Mouse (Mus musculus) v-Abl transformed pro-B cells (cell line): ENCODE data around the gene Tmem94.

Experiments used
- in situ Hi-C, 2 experiments: fragments of 400-800 bp; cut with MboI; formaldehyde crosslinking; loops; one replicate each; pipeline ENCODE4 v1.15.1; 2025; ENCODE audit not compliant: unreplicated experiment in 2 of 2

Gene Tmem94

DNA sequence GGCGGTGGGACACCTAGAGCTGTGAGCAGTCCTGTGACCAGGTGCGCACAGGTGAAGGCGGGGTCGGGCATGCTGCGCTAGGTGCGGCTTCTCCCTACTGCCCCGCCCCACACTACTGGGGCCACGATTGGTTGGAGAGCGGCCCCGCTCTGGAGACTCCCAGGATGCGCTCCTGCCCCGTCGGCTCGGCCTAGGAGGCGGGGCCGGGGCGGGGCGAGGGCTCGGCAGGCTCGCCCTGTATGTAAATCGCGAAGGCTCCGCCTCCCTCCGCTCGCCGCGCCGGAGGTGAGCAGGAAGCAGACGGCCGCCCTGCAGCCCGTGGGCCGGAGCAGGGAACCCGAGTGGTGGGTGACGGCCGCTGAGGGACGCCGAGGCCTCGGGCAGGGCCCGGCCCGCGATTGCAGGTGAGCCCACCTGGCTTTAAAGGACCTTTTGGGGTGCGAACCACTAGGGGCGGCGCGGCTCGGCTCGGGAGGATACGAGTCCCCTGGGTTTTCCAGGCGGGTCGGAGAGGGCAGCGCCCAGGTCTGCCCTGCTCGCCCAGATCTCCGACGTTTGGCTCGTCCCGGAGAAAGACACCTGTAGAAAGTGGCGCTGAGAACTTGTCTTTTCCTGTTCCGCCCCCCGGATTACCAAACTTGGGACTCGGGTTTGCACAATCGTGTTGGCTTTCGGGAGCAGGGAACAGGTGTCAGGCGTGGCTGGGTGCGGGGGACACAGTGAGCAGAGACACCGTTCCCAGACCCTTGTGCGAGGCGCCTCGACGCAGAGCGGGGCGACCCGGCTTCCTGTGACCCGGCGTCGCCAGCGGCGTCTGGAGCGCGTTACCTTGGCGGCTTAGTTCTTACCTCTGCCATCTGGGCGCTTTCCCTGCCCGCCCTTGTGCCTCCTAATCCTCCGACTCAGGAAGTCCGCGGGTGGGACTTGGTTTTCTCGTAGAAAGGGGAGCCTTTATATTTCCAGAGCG lies 58.8 kb downstream of the Tmem94 start, which contains the start of gene Llgl2:
TSS of gene Llgl2 (plus strand) at position 276 of the 967 bp plus-strand sequence.
- in situ Hi-C loops: loop anchor here in 1 of 2 experiments (25.0 kb wide), 1 partner anchor 462 kb away; the partner anchor contains the start of gene Hid1

DNA sequence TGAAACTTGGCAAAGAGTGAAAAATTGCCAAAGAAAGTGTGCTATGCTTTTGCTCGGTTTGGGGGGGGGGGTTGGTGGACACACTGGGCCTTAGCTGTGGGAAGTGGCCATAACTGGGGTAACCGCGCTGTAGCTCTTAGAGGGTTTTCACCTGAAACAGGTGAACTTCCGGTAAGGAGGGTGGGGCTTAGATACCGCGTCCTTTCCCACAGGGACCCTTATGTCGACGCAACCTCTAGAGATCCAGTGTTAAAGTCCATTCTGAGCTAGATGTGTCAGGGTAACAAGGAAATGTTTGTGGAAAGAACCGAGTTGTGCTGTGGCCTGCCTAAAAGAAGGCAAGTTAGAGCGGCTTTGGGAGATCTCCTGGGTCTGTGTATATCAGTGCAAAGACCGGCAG lies 59.6 kb downstream of the Tmem94 start:
- in situ Hi-C loops: loop anchor here in 1 of 2 experiments (25.0 kb wide), 1 partner anchor 463 kb away; the partner anchor contains the start of gene Hid1

GRCm38 (mm10) chr11:115826487-115826886 lies 61.3 kb downstream of the Tmem94 start:
- in situ Hi-C loops: no loop called here

- in situ Hi-C loops: no loop called here
Observed at GRCm38 (mm10) chr11:115827624-115828023, 62.4 kb downstream of the Tmem94 start.

DNA sequence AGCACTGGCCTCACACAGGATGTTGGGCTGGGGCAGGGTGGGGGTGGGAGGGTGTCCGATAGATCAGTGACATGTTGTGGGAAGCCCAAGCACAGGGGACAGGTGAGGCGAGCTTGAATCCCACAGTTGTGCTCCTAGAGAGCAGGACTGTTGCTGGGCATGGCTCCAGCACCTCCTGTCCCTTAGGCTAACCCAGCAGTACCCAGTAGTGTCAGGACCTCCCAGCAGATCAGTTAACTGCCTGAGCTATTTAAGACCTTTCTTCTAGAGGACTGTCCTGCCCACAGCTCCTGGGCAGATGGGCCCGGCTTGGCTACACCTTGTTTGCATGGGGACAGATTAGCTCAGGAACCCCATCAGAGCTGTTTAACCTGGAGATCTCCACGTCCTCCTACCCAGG lies 63.8 kb downstream of the Tmem94 start:
- in situ Hi-C loops: no loop called here

GRCm38 (mm10) chr11:115830550-115831325 lies 65.5 kb downstream of the Tmem94 start:
- in situ Hi-C loops: no loop called here

DNA sequence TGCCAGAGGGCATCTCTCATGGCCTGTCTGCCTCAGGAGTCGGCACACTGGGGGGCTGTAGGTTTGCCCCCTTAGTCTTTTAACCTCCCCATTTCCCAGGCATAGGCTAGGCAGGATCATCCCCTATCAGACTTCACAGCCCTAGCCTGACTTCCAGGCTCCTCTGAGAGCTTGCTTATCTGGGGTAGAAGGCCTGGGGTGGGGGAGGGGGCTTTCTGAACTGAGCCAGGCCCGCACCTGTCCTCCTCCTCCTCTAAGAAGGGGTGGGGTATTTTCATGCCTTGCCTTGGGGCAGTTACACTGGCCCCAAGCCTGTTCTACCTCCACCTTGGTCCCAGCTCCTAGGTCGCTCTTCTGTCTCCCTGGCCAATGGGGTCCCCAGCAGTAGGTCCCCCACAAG lies 66.3 kb downstream of the Tmem94 start:
- in situ Hi-C loops: no loop called here

- in situ Hi-C loops: no loop called here
Observed at GRCm38 (mm10) chr11:115832064-115832463, 66.8 kb downstream of the Tmem94 start.

DNA sequence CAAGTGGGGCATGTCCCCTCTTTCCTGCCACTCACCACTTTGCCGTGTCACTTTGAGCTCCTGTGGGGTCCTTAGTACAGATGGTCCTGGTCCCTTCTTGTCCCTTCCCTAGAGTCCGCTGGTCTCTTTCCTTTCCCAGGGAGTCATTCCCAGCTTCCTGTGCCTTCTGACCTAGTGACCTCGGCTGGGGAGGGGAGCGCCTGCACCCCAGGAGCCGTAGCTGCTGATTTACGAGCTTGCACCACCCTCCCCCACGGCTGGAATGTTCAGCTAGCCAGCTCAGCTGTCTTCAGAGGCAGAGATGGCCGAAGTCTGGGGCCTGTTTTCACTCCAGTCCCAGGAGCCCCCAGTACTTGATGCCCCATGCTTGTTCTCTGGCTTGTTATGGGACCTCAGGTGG lies 67.3 kb downstream of the Tmem94 start:
- in situ Hi-C loops: no loop called here

GRCm38 (mm10) chr11:115833021-115833513 lies 67.8 kb downstream of the Tmem94 start:
- in situ Hi-C loops: no loop called here

DNA sequence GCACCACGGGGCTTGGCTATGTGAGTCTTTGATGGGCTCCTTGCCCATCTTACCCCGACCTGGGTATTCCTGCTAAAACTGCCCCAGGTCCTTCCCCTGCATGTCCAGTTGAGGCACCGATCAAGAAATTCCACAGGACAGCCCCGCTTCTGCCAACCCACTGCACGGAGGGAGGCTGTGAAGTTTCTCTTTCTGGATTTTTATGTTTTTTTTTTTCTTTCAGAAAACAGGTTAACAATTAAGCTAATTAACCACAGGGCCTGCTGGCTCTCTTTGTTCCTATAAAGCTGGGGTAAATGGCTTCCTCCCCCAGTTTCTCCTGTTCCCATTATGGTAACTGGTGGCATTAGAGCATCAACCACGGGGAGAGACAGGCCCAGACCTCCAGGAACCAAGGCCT lies 68.8 kb downstream of the Tmem94 start:
- in situ Hi-C loops: no loop called here

DNA sequence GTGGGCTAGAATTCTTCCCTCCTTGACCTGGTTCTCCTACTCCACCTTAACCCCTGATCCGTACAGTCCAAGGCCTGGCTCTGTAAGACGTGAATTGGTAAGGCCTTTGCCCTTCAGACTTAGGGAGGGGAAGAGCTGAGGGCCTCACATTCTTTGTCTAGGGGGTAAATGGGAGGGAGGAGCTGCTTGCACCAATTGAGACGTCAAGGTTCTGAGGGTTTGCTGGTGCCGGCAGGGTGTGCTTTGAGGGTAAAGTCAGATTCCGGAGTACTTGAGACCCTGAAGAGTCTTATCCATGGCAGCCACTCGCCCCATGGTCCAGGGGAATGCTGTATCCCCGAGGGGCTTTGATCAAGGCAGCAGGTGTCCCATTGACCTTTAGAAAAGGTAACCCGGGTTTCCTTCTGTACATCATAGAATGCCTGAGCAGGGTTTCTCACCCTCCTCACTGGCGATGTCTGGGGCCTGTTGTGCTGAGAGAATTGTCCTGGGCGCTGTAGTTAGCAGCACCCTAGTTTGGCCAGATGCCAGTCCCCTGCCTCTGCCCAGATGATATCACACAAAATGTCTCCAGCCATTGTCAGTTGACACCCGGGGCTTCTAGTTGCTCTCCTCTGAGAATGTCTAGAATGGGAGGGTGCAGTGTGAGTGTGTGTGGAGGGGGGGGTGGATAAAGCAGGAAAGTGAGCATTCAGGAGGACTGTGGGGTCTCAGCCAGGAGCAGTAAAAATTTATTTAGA lies 71.6 kb downstream of the Tmem94 start:
- in situ Hi-C loops: no loop called here

GRCm38 (mm10) chr11:115837606-115838345 lies 72.5 kb downstream of the Tmem94 start:
- in situ Hi-C loops: no loop called here

GRCm38 (mm10) chr11:115838895-115839311 lies 73.7 kb downstream of the Tmem94 start:
- in situ Hi-C loops: no loop called here

GRCm38 (mm10) chr11:115839732-115840131 lies 74.5 kb downstream of the Tmem94 start:
- in situ Hi-C loops: no loop called here

DNA sequence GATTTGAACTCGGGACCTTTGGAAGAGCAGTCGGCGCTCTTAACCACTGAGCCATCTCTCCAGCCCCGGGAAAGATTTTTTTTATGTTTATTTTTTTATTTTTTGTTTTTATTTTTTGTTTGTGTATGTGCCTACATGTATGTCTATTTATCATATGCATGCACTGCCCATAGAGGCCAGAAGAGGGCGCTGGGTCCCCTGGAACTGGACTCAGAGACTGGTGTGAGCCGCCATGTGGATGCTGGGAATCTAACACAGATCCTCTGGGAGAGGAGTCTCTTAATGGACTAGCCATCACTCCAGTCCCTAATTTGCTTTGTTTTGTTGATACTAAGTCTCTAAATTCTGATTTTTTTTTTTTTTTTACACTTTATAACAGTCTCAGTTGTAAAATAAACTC lies 75.8 kb downstream of the Tmem94 start:
- in situ Hi-C loops: no loop called here

DNA sequence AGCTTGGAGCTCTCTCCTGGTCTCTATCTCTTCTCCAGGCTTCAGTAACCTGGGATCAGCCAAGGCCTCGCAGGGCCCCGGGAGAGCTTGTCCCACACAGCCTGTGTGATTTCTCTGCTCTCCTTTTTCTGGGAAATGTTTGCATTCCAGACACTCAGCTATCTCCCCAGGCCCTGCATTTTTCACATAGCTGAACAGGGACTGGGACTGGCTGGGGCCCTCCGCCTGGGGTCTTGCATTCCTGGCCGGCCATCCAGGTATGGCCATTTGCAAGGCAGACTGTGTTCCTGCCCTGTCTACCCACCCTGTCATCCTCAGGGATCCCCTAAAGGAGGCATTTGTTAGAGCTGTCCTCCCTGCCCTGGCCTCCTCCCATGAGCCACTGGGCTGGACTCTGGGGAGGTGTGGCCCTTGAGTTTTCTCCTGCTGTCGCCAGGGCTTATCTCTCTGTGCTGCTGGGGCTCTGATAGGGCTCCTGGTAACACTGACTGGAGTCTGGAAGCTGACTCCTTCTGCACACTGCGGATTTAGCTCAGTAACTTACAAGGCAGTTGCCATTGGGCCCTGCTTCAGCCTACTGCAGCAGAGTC lies 76.8 kb downstream of the Tmem94 start:
- in situ Hi-C loops: no loop called here

GRCm38 (mm10) chr11:115843141-115843890 lies 78.1 kb downstream of the Tmem94 start:
- in situ Hi-C loops: no loop called here

DNA sequence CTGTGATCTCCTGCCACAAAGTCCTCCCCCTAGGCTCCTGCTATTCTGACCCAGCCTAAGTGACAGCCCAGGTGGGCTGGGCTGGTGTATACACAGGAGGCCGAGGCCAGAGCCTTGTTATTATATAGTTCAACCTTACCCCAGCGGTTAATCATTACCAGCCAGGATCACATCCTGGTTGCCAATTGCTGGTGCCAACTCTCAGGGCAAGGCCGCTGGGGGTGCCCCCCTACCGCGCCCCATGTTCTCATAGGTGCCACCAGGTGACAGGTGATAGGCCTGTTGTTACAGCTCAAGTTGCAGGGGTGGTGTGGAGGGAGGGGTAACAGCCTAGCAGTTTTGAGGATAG lies 78.6 kb downstream of the Tmem94 start:
- in situ Hi-C loops: no loop called here
